Mouse (Mus musculus) adrenal gland (tissue): ENCODE data around the gene Itgb7.

ENCODE experiments used
- intact Hi-C: fragments of 180-260 bp; cut with DNase I; formaldehyde crosslinking; loops from one replicate; pipeline ENCODE4 v1.15.1; 2025

The Itgb7 gene

GRCm38 (mm10) chr15:102198841-102199240, 32.9 kb downstream of the Itgb7 start:
- intact Hi-C loops: no loop called here

GRCm38 (mm10) chr15:102195373-102195772, 36.4 kb downstream of the Itgb7 start:
- intact Hi-C loops: no loop called here

GRCm38 (mm10) chr15:102194439-102194838, 37.3 kb downstream of the Itgb7 start:
- intact Hi-C loops: no loop called here

DNA sequence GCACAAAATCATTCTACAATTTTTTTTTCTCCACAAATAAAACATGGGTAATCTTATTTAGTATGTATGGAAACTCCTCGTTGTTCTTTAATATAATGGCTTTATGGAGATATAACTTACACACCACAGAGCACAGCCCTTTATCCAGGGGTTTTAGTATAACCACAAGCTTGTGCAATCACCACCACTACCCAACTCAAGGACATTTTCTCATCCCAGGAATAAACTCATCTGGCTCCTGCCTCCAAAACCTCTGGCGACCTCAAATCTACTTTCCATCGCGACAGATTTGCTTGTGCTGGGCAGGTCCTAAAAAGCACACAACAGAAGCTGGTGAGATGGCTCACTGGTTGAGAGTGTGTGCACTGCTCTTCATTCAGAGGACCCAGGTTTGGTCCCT, 38.1 kb downstream of the Itgb7 start:
- intact Hi-C loops: no loop called here

DNA sequence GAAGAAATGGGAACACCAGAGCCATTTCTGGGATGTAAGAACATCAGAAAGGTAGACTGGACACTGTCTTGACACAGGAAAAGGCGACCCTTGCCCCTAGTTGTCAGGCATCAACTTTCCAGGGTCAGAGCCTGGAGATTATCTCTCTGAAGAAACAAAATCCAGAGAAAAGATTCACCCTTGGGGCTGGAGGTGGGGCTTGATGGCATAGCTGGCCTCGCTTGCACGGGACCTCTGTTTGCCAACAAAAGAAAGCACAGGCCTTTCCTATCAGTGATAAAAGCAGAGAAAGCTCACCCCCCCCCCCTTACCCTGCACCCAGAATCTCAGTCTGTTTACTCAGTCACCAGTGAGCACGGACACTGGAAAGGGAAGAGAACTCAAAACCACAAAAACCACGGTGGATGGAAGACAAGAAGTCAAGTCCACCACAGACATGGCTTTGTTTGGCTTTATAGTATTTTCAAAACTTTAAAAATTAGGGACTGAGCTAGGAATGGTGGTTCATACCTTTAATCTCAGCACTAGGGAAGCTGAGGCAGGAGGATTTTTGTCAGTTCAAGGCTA, 38.8 kb downstream of the Itgb7 start:
- intact Hi-C loops: no loop called here

DNA sequence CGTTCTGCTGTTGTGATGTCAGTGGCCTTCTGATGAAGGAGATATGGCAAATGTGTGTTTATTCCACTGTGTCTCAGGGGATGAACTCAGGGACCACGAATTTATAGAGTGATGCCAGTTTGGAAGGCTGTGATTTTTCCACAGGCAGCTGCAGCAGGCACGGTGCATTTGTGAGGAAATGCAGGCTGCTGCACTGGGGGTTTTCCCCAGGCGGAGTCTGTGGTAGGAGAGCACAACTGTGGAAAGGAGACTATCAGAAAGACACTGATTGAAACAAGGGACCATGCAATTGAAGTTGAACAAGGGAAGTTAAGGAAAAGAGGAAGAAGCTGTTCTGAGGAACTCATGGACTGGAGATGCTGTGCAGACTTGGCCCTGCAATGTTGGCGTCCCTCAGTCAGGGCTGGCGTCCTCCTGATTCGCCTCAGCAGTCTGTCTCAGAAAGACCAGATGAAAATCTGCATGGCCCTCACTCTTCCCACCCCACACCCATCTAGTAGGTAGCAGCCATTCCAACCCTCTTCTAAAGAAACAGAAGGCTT, 39.4 kb downstream of the Itgb7 start:
- intact Hi-C loops: no loop called here

DNA sequence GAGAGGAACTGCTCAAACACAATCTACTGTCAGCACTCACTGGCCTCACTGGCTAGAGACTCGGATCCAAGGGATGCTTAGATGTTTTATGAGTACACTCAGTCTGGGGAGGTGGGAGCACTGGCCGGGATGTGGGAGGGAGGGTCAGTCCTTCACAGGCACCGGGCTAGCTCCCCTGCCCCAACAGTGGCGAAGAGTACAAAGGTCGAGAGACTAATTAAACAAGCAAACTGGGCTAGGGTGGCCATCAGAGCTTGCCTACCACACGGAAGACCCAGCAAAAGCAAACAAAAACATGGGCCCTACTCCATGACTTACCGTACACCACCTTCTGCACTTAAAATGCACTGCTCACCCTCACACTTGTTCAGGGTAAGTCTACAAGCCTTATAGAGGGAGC, 40.0 kb downstream of the Itgb7 start:
- intact Hi-C loops: no loop called here

DNA sequence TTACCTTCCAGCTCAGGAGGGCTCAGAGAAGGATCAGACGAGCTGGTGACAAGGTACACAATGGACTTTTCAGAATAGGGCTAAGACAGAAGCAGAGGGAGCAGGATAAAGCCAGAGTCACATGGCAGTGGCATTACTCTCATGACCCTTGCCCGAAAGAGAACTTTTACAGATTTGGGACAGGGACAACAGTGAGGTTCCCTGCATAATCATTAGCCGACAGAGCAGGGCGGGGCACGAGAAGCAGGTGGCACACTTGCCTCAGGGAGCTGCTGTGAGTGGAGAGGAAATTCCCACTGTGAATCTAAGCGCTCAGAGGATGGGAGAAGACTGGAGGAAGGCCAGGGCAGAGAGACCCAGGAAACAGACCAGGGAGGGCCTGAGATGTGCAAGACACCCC, 42.9 kb downstream of the Itgb7 start:
- intact Hi-C loops: no loop called here

DNA sequence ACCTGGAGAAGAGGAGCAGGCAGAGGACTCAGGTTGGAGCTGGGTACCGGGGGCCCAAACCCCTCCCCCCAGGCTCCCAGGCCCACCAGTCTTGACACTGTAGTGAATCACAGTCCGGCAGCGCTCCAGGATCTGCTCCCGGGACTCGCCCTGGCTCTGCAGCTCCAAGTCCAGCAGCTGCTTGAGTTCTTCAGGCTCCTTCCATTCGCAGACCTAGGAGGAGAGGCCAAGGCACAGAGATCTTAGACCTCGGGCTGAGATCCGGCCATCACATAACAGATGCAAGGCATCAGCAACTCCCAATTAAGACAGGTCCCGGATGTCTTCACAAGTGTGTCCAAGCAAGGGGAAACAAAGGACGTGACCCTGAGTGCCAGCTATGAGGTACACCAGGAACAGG, 43.6 kb downstream of the Itgb7 start:
- intact Hi-C loops: no loop called here

- intact Hi-C loops: no loop called here
These were observed 45.5 kb downstream of the Itgb7 start for GRCm38 (mm10) chr15:102186239-102186638.

DNA sequence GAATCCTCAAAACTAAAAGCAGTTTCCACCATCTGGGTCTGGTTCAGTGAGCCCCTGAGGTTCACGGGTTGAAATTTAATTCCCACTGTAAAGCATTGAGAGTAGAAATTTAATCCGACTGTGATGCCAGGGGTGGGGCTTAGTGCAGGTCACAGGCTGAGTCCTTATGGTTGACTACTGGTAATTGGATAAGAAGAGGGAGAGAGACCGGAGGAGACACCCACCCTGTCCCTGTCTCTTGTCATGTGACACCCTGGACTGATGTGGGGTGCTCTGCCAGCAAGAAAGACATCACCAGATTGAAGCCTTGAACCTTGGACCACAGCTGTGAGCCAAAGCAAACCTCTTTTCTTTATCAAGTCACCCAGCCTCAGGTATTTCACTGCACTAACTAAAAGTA, 48.7 kb downstream of the Itgb7 start:
- intact Hi-C loops: no loop called here

DNA sequence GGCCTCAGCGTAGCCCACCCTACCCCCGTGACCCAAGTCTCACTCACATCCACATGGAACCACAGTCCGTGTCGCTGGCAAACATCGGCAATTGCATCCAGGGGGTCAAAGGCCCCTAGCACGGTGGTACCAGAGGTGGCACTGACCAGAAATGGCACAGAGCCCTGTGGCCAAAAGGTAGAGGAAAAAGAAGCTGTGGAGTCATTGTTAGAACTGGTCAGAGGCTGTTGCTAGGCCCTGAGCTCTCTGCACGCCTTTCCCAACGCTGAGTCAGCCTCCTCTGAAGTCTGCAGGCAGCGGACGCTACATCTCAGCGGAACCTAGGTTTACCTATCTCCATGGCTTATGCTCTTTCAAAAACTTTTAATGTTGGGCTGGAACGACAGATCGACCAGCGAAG, 51.8 kb downstream of the Itgb7 start:
- intact Hi-C loops: loop anchor here (2.0 kb wide), 1 partner anchor 45 kb away; no protein-coding TSS in a partner anchor

GRCm38 (mm10) chr15:102179106-102179505, 52.6 kb downstream of the Itgb7 start:
- intact Hi-C loops: loop anchor here (2.0 kb wide), 1 partner anchor 46 kb away; no protein-coding TSS in a partner anchor

- intact Hi-C loops: loop anchor here (2.0 kb wide), 1 partner anchor 47 kb away; no protein-coding TSS in a partner anchor
These were observed 53.5 kb downstream of the Itgb7 start for GRCm38 (mm10) chr15:102178279-102178678.

DNA sequence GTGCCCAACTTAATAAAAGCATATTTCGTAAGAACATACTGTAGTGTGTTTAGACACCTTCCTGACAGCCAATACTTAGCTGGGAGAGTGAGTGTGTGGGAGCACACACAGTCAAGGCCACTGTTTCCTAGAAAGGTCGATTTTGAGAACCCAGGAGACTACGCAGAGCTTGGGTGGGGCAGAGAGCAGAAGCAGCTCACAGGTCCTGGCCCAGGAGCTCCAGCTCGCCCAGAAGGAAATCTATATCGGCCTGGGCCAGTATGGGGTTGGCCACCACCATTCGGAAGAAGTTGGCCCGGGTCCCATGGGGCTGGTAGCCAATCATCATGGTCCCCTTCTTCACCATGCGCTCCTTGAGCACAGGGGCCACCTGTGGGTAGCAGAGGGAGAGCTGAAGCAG, 54.3 kb downstream of the Itgb7 start:
- intact Hi-C loops: no loop called here

- intact Hi-C loops: no loop called here
These were observed 55.0 kb downstream of the Itgb7 start for GRCm38 (mm10) chr15:102176571-102177316.

GRCm38 (mm10) chr15:102175736-102176319, 55.9 kb downstream of the Itgb7 start:
- intact Hi-C loops: no loop called here

DNA sequence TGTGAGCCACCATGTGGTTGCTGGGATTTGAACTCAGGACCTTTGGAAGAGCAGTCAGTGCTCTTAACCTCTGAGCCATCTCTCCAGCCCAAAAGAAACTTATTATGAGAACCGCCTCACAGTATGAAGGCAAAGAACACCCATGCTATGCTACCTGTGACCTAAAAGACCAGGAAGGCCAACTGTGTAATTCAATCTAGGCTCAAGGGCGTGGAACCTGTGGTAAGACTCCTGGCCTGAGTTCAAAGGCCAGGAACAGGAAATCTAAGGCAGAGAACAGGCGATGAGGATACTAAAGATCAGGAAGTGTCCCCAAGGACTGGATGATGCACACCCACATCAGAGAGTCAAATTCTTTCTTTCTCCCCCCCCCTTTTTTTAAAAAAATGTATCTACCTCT, 58.2 kb downstream of the Itgb7 start:
- intact Hi-C loops: no loop called here

DNA sequence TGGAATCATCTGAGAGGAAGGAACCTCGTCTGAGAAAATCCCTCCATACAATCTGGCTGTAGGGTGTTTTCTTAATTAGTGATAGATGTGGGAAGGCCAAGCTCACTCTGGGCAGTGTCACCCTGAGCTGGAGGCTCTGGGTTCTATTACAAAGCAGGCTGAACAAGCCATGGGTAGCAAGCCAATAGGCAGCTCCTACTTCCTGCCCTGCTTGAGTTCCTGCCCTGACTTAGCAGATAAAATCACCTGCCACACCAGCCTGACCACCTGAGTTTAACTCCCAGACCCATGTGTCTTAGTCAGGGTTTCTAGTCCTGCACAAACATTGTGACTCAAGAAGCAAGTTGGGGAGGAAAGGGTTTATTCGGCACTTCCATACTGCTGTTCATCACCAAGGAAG, 62.7 kb downstream of the Itgb7 start:
- intact Hi-C loops: no loop called here

DNA sequence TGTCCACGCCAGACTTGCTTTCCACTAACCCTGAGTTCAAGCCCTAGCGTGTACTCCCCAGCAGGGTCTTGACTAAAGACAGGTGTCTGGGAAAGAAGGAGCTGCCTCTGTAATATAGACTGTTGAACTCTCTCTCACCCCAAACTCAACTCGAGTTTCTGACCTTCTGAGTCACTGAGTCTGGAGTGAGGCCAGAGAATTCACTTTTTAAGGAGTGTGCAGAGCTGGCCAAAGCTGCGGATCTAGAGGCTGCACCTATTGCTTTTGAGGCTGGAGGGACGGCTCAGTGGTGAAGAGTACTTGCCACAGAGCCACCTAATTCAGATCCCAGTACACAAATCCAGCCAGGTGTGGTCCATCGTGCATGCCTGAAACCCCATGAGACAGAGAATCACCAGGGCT, 64.1 kb downstream of the Itgb7 start:
- intact Hi-C loops: no loop called here
